Mouse (Mus musculus) neural tube, embryonic 13.5 days (tissue): ENCODE measurements around the gene Vamp1. TPM values are rescaled to one million over a fixed set of nuclear protein-coding genes. Genes with fewer than 3 reads are reported as not detected.

ENCODE experiments used
- ATAC-seq: fragments of 200-750 bp; cut with Nextera tagmentation; 2 replicates; pipeline ENCODE4 v1.8.0; 2017; ENCODE audit warnings: low read depth, mild to moderate bottlenecking, moderate TSS enrichment, moderate library complexity
- H3K27ac ChIP-seq: fragments of 300-500 bp; sonication (generic); replicated peaks from 2 replicates; pipeline ENCODE4 v1.5.1; 2015; ENCODE audit warnings: moderate library complexity, mild to moderate bottlenecking, inconsistent platforms
- H3K27me3 ChIP-seq: fragments of 300-500 bp; sonication (generic); 2 replicates; pipeline ENCODE4 v1.6.1; 2015; ENCODE audit warnings: mild to moderate bottlenecking, inconsistent platforms
- H3K36me3 ChIP-seq: fragments of 300-500 bp; sonication (generic); 2 replicates; pipeline ENCODE4 v1.6.1; 2015; ENCODE audit warnings: mild to moderate bottlenecking, inconsistent platforms
- H3K4me1 ChIP-seq: fragments of 300-500 bp; sonication (generic); replicated peaks from 2 replicates; pipeline ENCODE4 v1.6.1; 2015; ENCODE audit warnings: inconsistent platforms
- H3K4me2 ChIP-seq: fragments of 300-500 bp; sonication (generic); 2 replicates; pipeline ENCODE4 v1.6.1; 2015; ENCODE audit warnings: inconsistent platforms, mild to moderate bottlenecking, moderate library complexity
- H3K4me3 ChIP-seq: fragments of 300-500 bp; sonication (generic); 2 replicates; pipeline ENCODE4 v1.5.1; 2015; ENCODE audit warnings: mild to moderate bottlenecking, inconsistent platforms
- H3K9ac ChIP-seq: fragments of 300-500 bp; sonication (generic); 2 replicates; pipeline ENCODE4 v1.6.1; 2015; ENCODE audit warnings: moderate library complexity, mild to moderate bottlenecking, inconsistent platforms
- H3K9me3 ChIP-seq: fragments of 300-500 bp; sonication (generic); 2 replicates; pipeline ENCODE4 v1.6.1; 2016; ENCODE audit warnings: inconsistent platforms
- WGBS: fragments of 180-500 bp; shearing (Covaris S2); methylation state at CpG from one replicate; pipeline ENCODE4 v1.1.7; 2015; 5-methylcytosine and 5-hydroxymethylcytosine counted together
- polyA plus RNA-seq: library from polyadenylated mRNA; unstranded; fragments of >200 nt; fragmentation: Nextera tagmentation; extraction: Ambion mirVana; gene quantifications from 2 replicates; pipeline ENCODE4 v1.2.1, GENCODE M21; 2015

Vamp1 gene
- polyA plus RNA-seq, 1 experiment from 2014 or later: 16.2 TPM

- Histone ChIP-seq H3K4me3 (peak within 1 kb of the TSS; percentile 74), H3K9ac (peak within 1 kb of the TSS; percentile 84), H3K4me1 (peaks cover 29% of the 10 kb centered on the region), H3K4me2 (peak within 1 kb of the TSS; percentile 95), H3K27ac (peak within 1 kb of the TSS; percentile 100), H3K9me3 (no peaks in the 10 kb centered on the region), H3K27me3 (no peaks in the 10 kb centered on the region), H3K36me3 (peaks cover 56% of the 10 kb centered on the region)
- 1% methylated on average over 54 of the region's 54 CpGs for WGBS
- peak; percentile 98 for ATAC-seq
Measured at GRCm38 (mm10) chr6:125191332-125192015, 23.9 kb upstream of the Vamp1 start, which contains the start of the genes Ncapd2 and Mrpl51. Gene Ncapd2, minus strand, starts transcription at chr6:125191701. Gene Mrpl51, plus strand, starts transcription at chr6:125191801.

- Histone ChIP-seq H3K27me3 (no peaks in the 10 kb centered on the region), H3K27ac (peak overlapping the region; percentile 100), H3K4me2 (peak overlapping the region; percentile 95), H3K36me3 (peaks cover 49% of the 10 kb centered on the region), H3K9ac (peak overlapping the region; percentile 84), H3K4me1 (peaks cover 29% of the 10 kb centered on the region), H3K9me3 (no peaks in the 10 kb centered on the region), H3K4me3 (peak overlapping the region; percentile 74)
- under 1% methylated on average over 34 of the region's 34 CpGs for WGBS
- ATAC-seq: peak; percentile 97
Measured at GRCm38 (mm10) chr6:125192016-125192714, 23.2 kb upstream of the Vamp1 start.

- Histone ChIP-seq H3K4me1 (peaks cover 29% of the 10 kb centered on the region), H3K4me3 (peak overlapping the region; percentile 74), H3K9me3 (no peaks in the 10 kb centered on the region), H3K27me3 (no peaks in the 10 kb centered on the region), H3K27ac (peak overlapping the region; percentile 100), H3K4me2 (peak overlapping the region; percentile 95), H3K9ac (peak overlapping the region; percentile 84), H3K36me3 (peaks cover 43% of the 10 kb centered on the region)
- no peak for ATAC-seq
- WGBS: 45% methylated on average over 5 of the region's 5 CpGs
Measured at GRCm38 (mm10) chr6:125192841-125193240, 22.5 kb upstream of the Vamp1 start.

GRCm38 (mm10) chr6:125193390-125193789 is 22.0 kb upstream of the Vamp1 start:
- Histone ChIP-seq H3K27ac (no peak overlapping the region), H3K36me3 (peaks cover 37% of the 10 kb centered on the region), H3K4me3 (no peak overlapping the region), H3K9me3 (no peaks in the 10 kb centered on the region), H3K4me2 (peak overlapping the region; percentile 95; the same call in 1 of the 2 replicates), H3K27me3 (no peaks in the 10 kb centered on the region), H3K9ac (no peak overlapping the region), H3K4me1 (peaks cover 29% of the 10 kb centered on the region)
- WGBS: 76% methylated on average over 7 of the region's 7 CpGs
- ATAC-seq: no peak

- no peak overlapping the region for H3K4me3 ChIP-seq
- H3K27ac ChIP-seq: 0 out of 2 replicates have a peak overlapping the region, but pooled peaks have one; percentile 33
- H3K9ac ChIP-seq: no peak overlapping the region
- peaks cover 25% of the 10 kb centered on the region for H3K36me3 ChIP-seq
- peaks cover 15% of the 10 kb centered on the region for H3K4me1 ChIP-seq
- ATAC-seq: no peak
- no peak overlapping the region for H3K4me2 ChIP-seq
- no peaks in the 10 kb centered on the region for H3K9me3 ChIP-seq
- 31% methylated on average over 1 of the region's 1 CpGs for WGBS
- no peaks in the 10 kb centered on the region for H3K27me3 ChIP-seq
Measured at GRCm38 (mm10) chr6:125195541-125196075, 19.7 kb upstream of the Vamp1 start.

GRCm38 (mm10) chr6:125196301-125196700 is 19.1 kb upstream of the Vamp1 start:
- Histone ChIP-seq H3K4me3 (no peak overlapping the region), H3K4me1 (peaks cover 11% of the 10 kb centered on the region), H3K9me3 (no peaks in the 10 kb centered on the region), H3K27me3 (no peaks in the 10 kb centered on the region), H3K36me3 (peaks cover 25% of the 10 kb centered on the region), H3K4me2 (no peak overlapping the region), H3K9ac (no peak overlapping the region), H3K27ac (no peak overlapping the region)
- 57% methylated on average over 3 of the region's 3 CpGs for WGBS
- no peak for ATAC-seq

- H3K9me3 ChIP-seq: no peaks in the 10 kb centered on the region
- H3K4me3 ChIP-seq: no peak overlapping the region
- H3K27me3 ChIP-seq: no peaks in the 10 kb centered on the region
- H3K36me3 ChIP-seq: peaks cover 25% of the 10 kb centered on the region
- no peak overlapping the region for H3K9ac ChIP-seq
- WGBS: 90% methylated on average over 5 of the region's 5 CpGs
- ATAC-seq: no peak
- no peak overlapping the region for H3K4me2 ChIP-seq
- no peak overlapping the region for H3K27ac ChIP-seq
- H3K4me1 ChIP-seq: peaks cover 11% of the 10 kb centered on the region
Measured at GRCm38 (mm10) chr6:125197166-125197565, 18.2 kb upstream of the Vamp1 start.

- H3K36me3 ChIP-seq: no peaks in the 10 kb centered on the region
Measured at GRCm38 (mm10) chr6:125210436-125210835, 4.9 kb upstream of the Vamp1 start.

GRCm38 (mm10) chr6:125212621-125213020 is 2.7 kb upstream of the Vamp1 start:
- no peak for ATAC-seq
- H3K36me3 ChIP-seq: no peaks in the 10 kb centered on the region
- no peak overlapping the region for H3K27ac ChIP-seq
- H3K27me3 ChIP-seq: peaks cover 30% of the 10 kb centered on the region
- H3K9ac ChIP-seq: no peak overlapping the region
- H3K4me1 ChIP-seq: peaks cover 13% of the 10 kb centered on the region
- H3K4me3 ChIP-seq: no peak overlapping the region
- no peaks in the 10 kb centered on the region; the same call in 1 of the 2 replicates for H3K9me3 ChIP-seq
- H3K4me2 ChIP-seq: no peak overlapping the region
- 51% methylated on average over 2 of the region's 2 CpGs for WGBS

More at GRCm38 (mm10) chr6:125210436-125210835, 4.9 kb upstream of the Vamp1 start:
- peaks cover 30% of the 10 kb centered on the region for H3K27me3 ChIP-seq
- ATAC-seq: no peak
- H3K9ac ChIP-seq: no peak overlapping the region
- H3K9me3 ChIP-seq: no peaks in the 10 kb centered on the region; the same call in 1 of the 2 replicates
- H3K4me2 ChIP-seq: no peak overlapping the region
- no peaks in the 10 kb centered on the region for H3K4me1 ChIP-seq
- H3K4me3 ChIP-seq: no peak overlapping the region
- H3K27ac ChIP-seq: no peak overlapping the region
- 93% methylated on average over 1 of the region's 1 CpGs for WGBS

- 79% methylated on average over 6 of the region's 6 CpGs for WGBS
- Histone ChIP-seq H3K36me3 (no peaks in the 10 kb centered on the region), H3K4me2 (no peak overlapping the region), H3K27me3 (peaks cover 30% of the 10 kb centered on the region), H3K4me3 (no peak overlapping the region), H3K9ac (no peak overlapping the region), H3K4me1 (peaks cover 13% of the 10 kb centered on the region), H3K9me3 (no peaks in the 10 kb centered on the region; the same call in 1 of the 2 replicates), H3K27ac (no peak overlapping the region)
- no peak for ATAC-seq
Measured at GRCm38 (mm10) chr6:125213129-125213528, 2.2 kb upstream of the Vamp1 start.

GRCm38 (mm10) chr6:125213715-125214114 is 1.6 kb upstream of the Vamp1 start:
- H3K4me1 ChIP-seq: peaks cover 13% of the 10 kb centered on the region
- 75% methylated on average over 6 of the region's 6 CpGs for WGBS
- no peaks in the 10 kb centered on the region for H3K36me3 ChIP-seq
- H3K27me3 ChIP-seq: peaks cover 30% of the 10 kb centered on the region
- H3K27ac ChIP-seq: no peak overlapping the region
- H3K9me3 ChIP-seq: no peaks in the 10 kb centered on the region; the same call in 1 of the 2 replicates
- no peak overlapping the region for H3K9ac ChIP-seq
- no peak overlapping the region for H3K4me3 ChIP-seq
- ATAC-seq: no peak
- H3K4me2 ChIP-seq: no peak overlapping the region

GRCm38 (mm10) chr6:125216898-125217297 is 1.5 kb downstream of the Vamp1 start:
- Histone ChIP-seq H3K27ac (no peak overlapping the region), H3K4me2 (peak overlapping the region; percentile 92), H3K36me3 (0 out of 2 replicates have a peak, but pooled peaks cover 6% of the 10 kb centered on the region), H3K4me3 (no peak overlapping the region), H3K9ac (peak overlapping the region; percentile 90; the same call in 1 of the 2 replicates), H3K9me3 (no peaks in the 10 kb centered on the region), H3K27me3 (peaks cover 21% of the 10 kb centered on the region), H3K4me1 (peaks cover 13% of the 10 kb centered on the region)
- 97% methylated on average over 2 of the region's 2 CpGs for WGBS
- ATAC-seq: no peak
